Mouse (Mus musculus): ENCODE measurements around the gene Tor1b. TPM values are rescaled to one million over a fixed set of nuclear protein-coding genes. Genes with fewer than 3 reads are reported as not detected.

Tor1b gene
- 36.5 and 41.0 TPM in 2 replicates for polyA plus RNA-seq (2012; rRNA removed)

GRCm38 (mm10) chr2:30952824-30953490 lies at the start of gene Tor1b:
TSS of gene Tor1b (plus strand) at chr2:30952959.

DNA sequence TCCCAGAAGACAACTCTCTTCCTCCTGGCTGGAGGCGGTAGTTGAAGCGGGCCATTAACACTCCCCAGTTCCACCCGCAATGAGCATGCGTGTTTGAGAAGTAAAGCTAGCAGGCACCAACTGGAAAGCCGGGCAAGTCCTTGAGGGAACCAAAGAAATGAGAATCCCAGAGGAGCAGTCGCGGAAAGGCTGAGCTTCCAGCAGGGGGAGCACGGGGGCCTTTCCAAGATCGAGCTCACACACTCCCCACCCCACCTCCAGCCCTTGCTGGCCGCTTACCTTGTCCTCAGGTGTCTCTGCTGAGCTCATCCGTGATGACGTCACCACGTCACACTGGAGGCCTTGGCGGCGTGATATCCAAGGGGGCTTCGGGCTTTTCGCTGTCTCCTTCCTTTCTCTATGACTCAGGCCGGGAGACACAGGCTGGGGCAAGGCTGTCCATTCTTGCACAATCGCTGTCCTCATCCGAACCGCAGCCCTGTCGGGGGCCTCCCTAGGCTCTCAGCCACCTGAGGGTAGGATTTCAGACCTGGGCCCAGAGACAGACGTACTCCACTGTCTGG lies 23.2 kb upstream of the Tor1b start, which contains the start of gene Ptges:
Ptges (minus strand) TSS at position 381 of the 563 bp plus-strand sequence.

DNA sequence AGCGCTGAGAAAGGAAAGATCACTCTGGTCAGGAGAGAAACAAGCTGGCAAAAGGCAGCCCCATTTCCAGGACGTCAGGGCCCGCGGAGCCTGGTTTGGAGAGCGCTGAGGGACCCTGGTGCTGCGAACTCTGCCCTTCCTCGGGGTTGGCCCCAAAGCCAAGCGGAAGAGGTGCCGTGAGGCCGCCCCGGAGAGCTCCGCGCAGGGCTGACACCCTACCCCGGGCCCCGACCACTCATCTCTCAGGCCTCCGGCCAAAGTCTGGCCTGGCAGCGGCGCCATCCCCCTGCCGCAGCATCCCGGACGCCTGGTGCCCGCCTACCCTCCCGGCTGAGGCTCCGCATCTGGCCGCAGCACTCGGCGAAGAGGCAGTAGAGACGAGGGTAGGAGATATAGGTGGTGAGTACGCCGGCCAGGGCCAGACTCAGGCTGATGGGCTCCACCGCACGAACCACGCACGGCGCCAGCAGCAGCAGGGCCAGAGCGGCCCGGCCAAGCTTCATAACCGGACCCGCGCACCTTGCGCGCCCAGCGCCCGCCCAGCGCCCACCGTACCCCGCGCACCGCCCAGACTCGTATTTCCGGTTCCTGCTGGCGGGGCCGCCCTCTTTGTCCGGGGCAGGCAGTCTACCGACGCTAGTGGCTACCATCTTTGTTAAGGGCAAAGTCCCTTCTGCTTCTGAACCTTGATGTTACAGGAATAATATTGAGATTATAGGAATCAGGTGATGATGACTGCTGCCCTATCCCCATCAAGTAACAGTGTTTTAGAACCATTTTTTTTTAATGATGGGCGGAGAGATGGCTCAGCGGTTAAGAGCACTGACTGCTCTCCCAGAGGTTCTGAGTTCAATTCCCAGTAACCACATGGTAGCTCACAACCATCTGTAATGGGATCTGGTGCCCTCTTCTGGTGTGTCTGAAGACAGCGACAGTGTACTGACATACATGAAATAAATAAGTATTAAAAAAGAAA lies 14.9 kb downstream of the Tor1b start, which contains the start of gene Tor1a:
Tor1a (minus strand) TSS at position 582 of the 976 bp plus-strand sequence.

GRCm38 (mm10) chr2:30981790-30982513 lies 29.2 kb downstream of the Tor1b start, which contains the start of the genes BC005624 and Usp20:
TSS of gene BC005624 (minus strand) at chr2:30982201.
TSS of gene Usp20 (plus strand) at chr2:30982279.

Other genes with a start within 250 kb of the Tor1b start
- gene 1700001O22Rik, start 149.3 kb upstream of the Tor1b start, polyA plus RNA-seq (2012; rRNA removed) = 3.3 and 3.7 TPM in 2 replicates
- gene Ntmt1, start 145.1 kb upstream of the Tor1b start, polyA plus RNA-seq (2012; rRNA removed) = 52.6 and 60.2 TPM in 2 replicates
- gene Asb6, start 122.6 kb upstream of the Tor1b start, polyA plus RNA-seq (2012; rRNA removed) = 38.9 and 40.2 TPM in 2 replicates
- 59.2 and 76.8 TPM in 2 replicates for gene Prrx2, start 118.0 kb upstream of the Tor1b start, polyA plus RNA-seq (2012; rRNA removed)
- 3.4 and 6.1 TPM in 2 replicates for gene Ptges, start 23.1 kb upstream of the Tor1b start, polyA plus RNA-seq (2012; rRNA removed)
- gene Tor1a, start 15.0 kb downstream of the Tor1b start, polyA plus RNA-seq (2012; rRNA removed) = 54.3 and 61.0 TPM in 2 replicates
- 73.3 and 125 TPM in 2 replicates for gene BC005624, start 29.2 kb downstream of the Tor1b start, polyA plus RNA-seq (2012; rRNA removed)
- gene Usp20, start 29.3 kb downstream of the Tor1b start, polyA plus RNA-seq (2012; rRNA removed) = 16.5 and 21.8 TPM in 2 replicates
- gene Fnbp1, start 189.0 kb downstream of the Tor1b start, polyA plus RNA-seq (2012; rRNA removed) = 28.0 and 28.3 TPM in 2 replicates
- 20.6 and 26.9 TPM in 2 replicates for gene Gpr107, start 199.4 kb downstream of the Tor1b start, polyA plus RNA-seq (2012; rRNA removed)

Measured in central nervous system, embryonic 11.5 days (tissue).